Mouse (Mus musculus) liver, embryonic 14.5 days (tissue): ENCODE data around the gene Lpp. TPM values are rescaled to one million over a fixed set of nuclear protein-coding genes. Genes with fewer than 3 reads are reported as not detected.

Source experiments
- ATAC-seq: fragments of 200-750 bp; cut with Nextera tagmentation; 2 replicates; pipeline ENCODE4 v1.8.0; 2017; ENCODE audit warnings: moderate number of reproducible peaks, mild to moderate bottlenecking, moderate library complexity; ENCODE audit not compliant: insufficient read depth
- DNase-seq, 3 experiments: peaks; one replicate each; pipeline ENCODE4 v3.0.0-alpha.2; 2012 to 2013; ENCODE audit warnings: low read depth in 3 of 3, low spot score in 3 of 3
- H3K27ac ChIP-seq: fragments of 300-500 bp; sonication (generic); 2 replicates; pipeline ENCODE4 v1.5.1; 2014; ENCODE audit warnings: moderate library complexity, mild to moderate bottlenecking, control low read depth, inconsistent platforms
- H3K27me3 ChIP-seq: fragments of 300-500 bp; sonication (generic); 2 replicates; pipeline ENCODE4 v1.6.1; 2014; ENCODE audit warnings: mild to moderate bottlenecking, low read length, moderate library complexity; ENCODE audit not compliant: control insufficient read depth, insufficient read depth
- H3K36me3 ChIP-seq: fragments of 300-500 bp; sonication (generic); replicated peaks from 2 replicates; pipeline ENCODE4 v1.6.1; 2014; ENCODE audit warnings: low read depth; ENCODE audit not compliant: control insufficient read depth, insufficient read depth
- H3K4me1 ChIP-seq, 2 experiments: fragments of 200-500 bp in 1 of 2; fragments of 300-500 bp in 1 of 2; sonication (generic) in 1 of 2; replicated peaks; 2 replicates each; pipeline ENCODE4 v1.6.1; 2012 to 2014; ENCODE audit warnings: antibody characterized with exemption in 1 of 2, inconsistent platforms in 1 of 2, low read length in 1 of 2; ENCODE audit not compliant: control insufficient read depth in 2 of 2, insufficient read depth in 2 of 2
- H3K4me2 ChIP-seq: fragments of 300-500 bp; sonication (generic); 2 replicates; pipeline ENCODE4 v1.6.1; 2014; ENCODE audit warnings: low read depth, mild to moderate bottlenecking, control low read depth, moderate library complexity
- H3K4me3 ChIP-seq, 2 experiments: fragments of 200-500 bp in 1 of 2; fragments of 300-500 bp in 1 of 2; sonication (generic) in 1 of 2; 2 replicates each; pipeline ENCODE4 v1.5.1; 2012 to 2014; ENCODE audit warnings: low read depth in 2 of 2, low read length in 2 of 2, mild to moderate bottlenecking in 2 of 2, control low read depth in 1 of 2, inconsistent platforms in 1 of 2, moderate library complexity in 1 of 2; ENCODE audit not compliant: insufficient read depth in 1 of 2
- H3K9ac ChIP-seq: fragments of 300-500 bp; sonication (generic); replicated peaks from 2 replicates; pipeline ENCODE4 v1.6.1; 2014; ENCODE audit warnings: mild to moderate bottlenecking, control low read depth, moderate library complexity
- H3K9me3 ChIP-seq: fragments of 300-500 bp; sonication (generic); 2 replicates; pipeline ENCODE4 v1.6.1; 2016; ENCODE audit warnings: low read length, mixed read lengths; ENCODE audit not compliant: control insufficient read depth
- CTCF ChIP-seq: IDR thresholded peaks from 2 replicates; pipeline ENCODE4 v1.5.1; 2016; ENCODE audit warnings: antibody characterized with exemption, low read depth, control low read depth
- EP300 ChIP-seq: IDR thresholded peaks from 2 replicates; pipeline ENCODE4 v1.6.1; 2016; ENCODE audit warnings: antibody characterized with exemption, low read depth
- WGBS: fragments of 180-500 bp; shearing (Covaris S2); extraction: QIAGEN DNeasy Blood & Tissue Kit; methylation state at CpG from one replicate; pipeline ENCODE4 v1.1.7; 2014; ENCODE audit not compliant: insufficient replicate concordance; 5-methylcytosine and 5-hydroxymethylcytosine counted together
- polyA plus RNA-seq, 2 experiments: library from polyadenylated mRNA; depleted of rRNA in 1 of 2; stranded (reverse) in 1 of 2; unstranded in 1 of 2; fragments of >200 nt; fragmentation: Nextera tagmentation in 1 of 2; extraction: Ambion mirVana in 1 of 2; gene quantifications; 2 replicates each; pipeline versions ENCODE4 v1.2.1 to v1.2.3; 2012 to 2014

Gene Lpp
- polyA plus RNA-seq, 2 experiments = 1.4 to 4.3 TPM

- TF ChIP-seq CTCF (no peak), EP300 (no peak)
- ATAC-seq = no peak
- H3K27ac ChIP-seq = no peak overlapping the region
Measured at GRCm38 (mm10) chr16:24930070-24930469, 536.8 kb downstream of the Lpp start.

GRCm38 (mm10) chr16:24930621-24931020 lies 537.3 kb downstream of the Lpp start:
- ATAC-seq = no peak

More at GRCm38 (mm10) chr16:24930070-24930469, 536.8 kb downstream of the Lpp start:
- H3K9me3 ChIP-seq = no peaks in the 10 kb centered on the region
- DNase-seq = no peak
- no peak overlapping the region for H3K4me2 ChIP-seq
- H3K27me3 ChIP-seq = no peaks in the 10 kb centered on the region
- H3K4me3 ChIP-seq = no peak overlapping the region
- H3K4me1 ChIP-seq = no peaks in the 10 kb centered on the region
- no peaks in the 10 kb centered on the region for H3K36me3 ChIP-seq
- no peak overlapping the region for H3K9ac ChIP-seq

GRCm38 (mm10) chr16:24932816-24933215 lies 539.5 kb downstream of the Lpp start:
- H3K9me3 ChIP-seq = no peaks in the 10 kb centered on the region
- ATAC-seq (no peak), DNase-seq (no peak)
- H3K4me1 ChIP-seq = no peaks in the 10 kb centered on the region
- H3K27me3 ChIP-seq = no peaks in the 10 kb centered on the region
- H3K27ac ChIP-seq = no peak overlapping the region
- no peak overlapping the region for H3K9ac ChIP-seq
- H3K36me3 ChIP-seq = no peaks in the 10 kb centered on the region
- WGBS = 71% methylated on average over 3 of the region's 3 CpGs
- H3K4me2 ChIP-seq = no peak overlapping the region
- no peak overlapping the region for H3K4me3 ChIP-seq
- TF ChIP-seq CTCF (no peak), EP300 (no peak)

More at GRCm38 (mm10) chr16:24930621-24931020, 537.3 kb downstream of the Lpp start:
- Histone ChIP-seq H3K27me3 (no peaks in the 10 kb centered on the region), H3K9ac (no peak overlapping the region), H3K4me1 (no peaks in the 10 kb centered on the region), H3K4me2 (no peak overlapping the region), H3K9me3 (no peaks in the 10 kb centered on the region), H3K27ac (no peak overlapping the region), H3K4me3 (no peak overlapping the region), H3K36me3 (no peaks in the 10 kb centered on the region)
- no peak for DNase-seq
- WGBS = 50% methylated on average over 5 of the region's 5 CpGs
- TF ChIP-seq EP300 = no peak
- TF ChIP-seq CTCF = no peak

GRCm38 (mm10) chr16:24933691-24934090 lies 540.4 kb downstream of the Lpp start:
- TF ChIP-seq CTCF (no peak), EP300 (peak; percentile 11; the same call in 1 of the 2 replicates)
- Histone ChIP-seq H3K27ac (no peak overlapping the region), H3K36me3 (no peaks in the 10 kb centered on the region), H3K4me1 (no peaks in the 10 kb centered on the region), H3K27me3 (no peaks in the 10 kb centered on the region), H3K4me2 (no peak overlapping the region), H3K9ac (no peak overlapping the region), H3K4me3 (no peak overlapping the region), H3K9me3 (no peaks in the 10 kb centered on the region)
- WGBS = 58% methylated on average over 4 of the region's 4 CpGs
- DNase-seq (peak in 1 of 3 experiments; percentile 19), ATAC-seq (no peak)

GRCm38 (mm10) chr16:24941306-24942160 lies 548.2 kb downstream of the Lpp start:
- ATAC-seq = no peak

More at GRCm38 (mm10) chr16:24941306-24942160, 548.2 kb downstream of the Lpp start:
- Histone ChIP-seq H3K27me3 (no peaks in the 10 kb centered on the region), H3K9me3 (no peaks in the 10 kb centered on the region), H3K4me3 (no peak overlapping the region), H3K4me2 (no peak overlapping the region), H3K27ac (no peak overlapping the region), H3K9ac (no peak overlapping the region), H3K4me1 (no peaks in the 10 kb centered on the region), H3K36me3 (no peaks in the 10 kb centered on the region)
- TF ChIP-seq EP300 (no peak), CTCF (no peak)
- no peak for DNase-seq
- 70% methylated on average over 9 of the region's 9 CpGs for WGBS
